Mouse (Mus musculus): ENCODE results near the gene Rasgrp3. TPM values are rescaled to one million over a fixed set of nuclear protein-coding genes. Genes with fewer than 3 reads are reported as not detected.

Gene Rasgrp3
- 9.8 TPM for total RNA-seq (2023)

DNA sequence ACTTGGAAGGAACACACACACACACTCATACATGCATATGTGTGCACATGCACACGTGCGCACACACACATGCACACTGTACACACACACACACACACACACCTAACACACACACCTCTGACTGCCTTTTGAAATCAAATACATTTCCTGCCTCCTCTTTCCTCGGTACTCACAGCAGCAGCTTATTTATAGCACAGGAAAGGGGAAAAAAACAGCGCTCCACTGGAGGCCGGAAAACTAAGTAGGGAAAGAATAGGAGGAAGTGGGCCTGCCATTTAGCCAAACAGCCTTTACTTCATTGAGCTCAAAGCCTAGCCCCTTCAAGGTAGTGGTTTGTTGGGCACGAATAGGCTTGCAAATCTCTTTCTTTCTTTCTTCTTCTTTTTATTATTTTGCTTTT, at the start of gene Rasgrp3:
Rasgrp3 (plus strand) TSS at position 298 of the 400 bp plus-strand sequence.

DNA sequence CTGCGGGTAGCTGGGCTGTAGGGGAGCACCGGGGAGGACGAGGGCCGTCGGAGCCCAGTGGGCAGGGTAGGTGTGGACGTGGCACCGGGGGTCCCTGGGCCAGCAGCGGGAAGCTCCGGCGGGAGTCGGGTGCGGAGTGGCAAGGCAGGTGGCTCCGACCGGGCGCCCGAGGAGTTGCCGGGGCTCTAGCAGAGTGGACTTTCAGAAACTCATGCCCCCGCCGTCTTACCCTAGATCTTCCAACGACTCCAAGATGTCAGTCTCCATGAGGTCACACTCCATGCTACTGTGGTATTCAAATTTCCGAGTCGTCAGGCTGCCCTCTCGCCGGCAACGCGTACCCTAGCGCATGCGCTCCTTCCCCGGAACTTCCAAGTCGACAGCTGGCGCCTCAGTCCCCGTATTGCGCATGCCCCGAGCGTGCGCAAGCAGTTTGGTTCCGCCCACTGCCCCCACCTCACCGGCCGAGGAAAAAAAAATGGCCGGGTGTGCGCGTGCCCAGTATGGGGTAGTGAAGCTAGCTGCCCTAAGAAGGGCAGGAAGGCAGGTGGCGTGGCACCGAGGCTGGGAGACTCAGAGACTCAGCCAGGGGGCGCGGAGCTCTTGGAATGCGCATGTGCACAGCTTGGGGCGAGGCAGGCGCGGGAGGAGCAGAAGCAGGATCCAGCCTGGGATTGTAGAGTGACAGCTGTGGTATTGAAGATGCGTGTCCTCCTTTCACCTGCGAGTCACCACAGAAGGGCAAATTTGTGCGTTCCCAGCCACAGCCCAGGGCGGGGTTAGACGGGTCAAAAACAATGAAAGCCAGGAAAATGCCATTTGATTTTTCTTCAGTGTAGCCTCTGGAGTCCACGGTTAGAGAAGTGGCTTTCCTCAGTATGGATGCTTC, 116.1 kb downstream of the Rasgrp3 start, which contains the start of gene Fam98a:
Fam98a (minus strand) TSS at position 435 of the 889 bp plus-strand sequence.

Other genes with a start within 250 kb of the Rasgrp3 start
- 31.2 TPM for gene Fam98a, start 116.0 kb downstream of the Rasgrp3 start, total RNA-seq (2023)